Mouse (Mus musculus) left cerebral cortex, postnatal 10 days (tissue): ENCODE results near the gene Zfp493. TPM values are rescaled to one million over a fixed set of nuclear protein-coding genes. Genes with fewer than 3 reads are reported as not detected.
A peak's percentile ranks its signal among the peaks of the same experiment; 100 is the strongest.
"Not testable (repeated sequence)": the region's sequence is repeated elsewhere in the genome, so short reads cannot be mapped to it uniquely, and the experiment has no call there.

ENCODE experiments used
- DNase-seq, 2 experiments: peaks; one replicate each; pipeline ENCODE4 v3.0.0; 2021 to 2022; ENCODE audit warnings: low spot score in 2 of 2, mixed read lengths in 1 of 2; ENCODE audit errors: extremely low spot score in 1 of 2
- intact Hi-C: fragments of 180-260 bp; cut with DNase I; formaldehyde crosslinking; loops from one replicate; pipeline ENCODE4 v1.15.1; 2025
- total RNA-seq, 2 experiments: library from RNA; stranded (reverse); gene quantifications; 2 replicates each; pipeline ENCODE4 v1.2.3; 2021

Zfp493 gene
- 1 to 10 TPM; 3.7 to 4.6 TPM for total RNA-seq

GRCm38 (mm10) chr13:67779265-67780221, at the start of gene Zfp493:
Gene Zfp493, plus strand, starts transcription at chr13:67779693.
- peak; percentile 50 to 79 for DNase-seq
- intact Hi-C loops: no loop called here

GRCm38 (mm10) chr13:67734391-67734790, 45.1 kb upstream of the Zfp493 start:
- DNase-seq, intact Hi-C loops: not testable (repeated sequence)

GRCm38 (mm10) chr13:67742941-67743340, 36.6 kb upstream of the Zfp493 start:
- intact Hi-C loops: no loop called here
- DNase-seq: no peak

- intact Hi-C loops: no loop called here
- no peak for DNase-seq
Observed at GRCm38 (mm10) chr13:67743896-67744295, 35.6 kb upstream of the Zfp493 start.

- intact Hi-C loops: loop anchor here (10.0 kb wide), 1 partner anchor 60 kb away; the partner anchor contains the start of gene Zfp273
- peak; percentile 47 to 72 for DNase-seq
Observed at GRCm38 (mm10) chr13:67754333-67755306, 24.9 kb upstream of the Zfp493 start, which contains the start of gene Zfp85. Gene Zfp85, minus strand, starts transcription at chr13:67755228.

GRCm38 (mm10) chr13:67755761-67756160, 23.7 kb upstream of the Zfp493 start:
- intact Hi-C loops: loop anchor here (10.0 kb wide), 1 partner anchor 59 kb away; the partner anchor contains the start of gene Zfp273
- no peak for DNase-seq

- intact Hi-C loops: loop anchor here (10.0 kb wide), 1 partner anchor 55 kb away; the partner anchor contains the start of gene Zfp273
- no peak for DNase-seq
Observed at GRCm38 (mm10) chr13:67759966-67760365, 19.5 kb upstream of the Zfp493 start.

GRCm38 (mm10) chr13:67763031-67763768, 16.3 kb upstream of the Zfp493 start:
- intact Hi-C loops: no loop called here
- DNase-seq: no peak

- intact Hi-C loops: no loop called here
- DNase-seq: no peak
Observed at GRCm38 (mm10) chr13:67791921-67792455, 12.5 kb downstream of the Zfp493 start.

- intact Hi-C loops: no loop called here
- DNase-seq: no peak
Observed at GRCm38 (mm10) chr13:67798618-67799017, 19.1 kb downstream of the Zfp493 start.

GRCm38 (mm10) chr13:67799151-67799550, 19.7 kb downstream of the Zfp493 start:
- intact Hi-C loops, DNase-seq: not testable (repeated sequence)

GRCm38 (mm10) chr13:67811651-67812210, 32.2 kb downstream of the Zfp493 start:
- DNase-seq: no peak
- intact Hi-C loops: loop anchor here (10.0 kb wide), 1 partner anchor 57 kb away; the partner anchor contains the start of gene Zfp85

GRCm38 (mm10) chr13:67812961-67813709, 33.6 kb downstream of the Zfp493 start:
- intact Hi-C loops: loop anchor here (10.0 kb wide), 1 partner anchor 58 kb away; the partner anchor contains the start of gene Zfp85
- DNase-seq: no peak

GRCm38 (mm10) chr13:67813710-67814660, 34.5 kb downstream of the Zfp493 start, which contains the start of gene Zfp273:
Gene Zfp273, plus strand, starts transcription at chr13:67813740.
- peak; percentile 67 to 81 for DNase-seq
- intact Hi-C loops: loop anchor here (10.0 kb wide), 1 partner anchor 59 kb away; the partner anchor contains the start of gene Zfp85

- DNase-seq: no peak
- intact Hi-C loops: loop anchor here (10.0 kb wide), 1 partner anchor 64 kb away; the partner anchor contains the start of gene Zfp85
Observed at GRCm38 (mm10) chr13:67818636-67819035, 39.1 kb downstream of the Zfp493 start.
